28 mouse cellular contexts compared by ENCODE assay signal in genomic region chr2:25741671-25742070, GRCm38 (mm10). TPM values are rescaled to one million over a fixed set of nuclear protein-coding genes. Genes with fewer than 3 reads are reported as not detected.
A peak's percentile ranks its signal among the peaks of the same experiment; 100 is the strongest.
DNase-seq lines count a peak whose midpoint lies in the region; ATAC-seq and TF ChIP-seq lines count a peak whose summit lies in the region.
"Had no signal": no experiment of that assay in that cellular context is flagged by ENCODE, and none has a peak within 500 bp of the region (broad histone marks: within the 10 kb centered on the region; RNA-seq: fewer than 3 reads in every experiment).

No protein-coding gene starts in this region.

- H3K27me3 ChIP-seq in heart, postnatal 0 days (ENCODE audit: control insufficient read depth, insufficient read depth, low read length): no peaks in the 10 kb centered on the region
- no peaks in the 10 kb centered on the region for H3K27me3 ChIP-seq in hindbrain, embryonic 16.5 days (replicated peaks; ENCODE audit: control insufficient read depth, insufficient read depth, low read length)
- H3K27me3 ChIP-seq in forebrain, embryonic 10.5 days (ENCODE audit: poor library complexity, severe bottlenecking): no peaks in the 10 kb centered on the region
- H3K27me3 ChIP-seq: forebrain, embryonic 15.5 days; heart, embryonic 12.5 days had no signal

- no peak overlapping the region for H3K4me3 ChIP-seq in heart, postnatal 0 days (ENCODE audit: low read depth, low read length)
- H3K4me3 ChIP-seq in hindbrain, embryonic 16.5 days (ENCODE audit: low read length): no peak overlapping the region
- no peak overlapping the region for H3K4me3 ChIP-seq in forebrain, embryonic 10.5 days
- H3K4me3 ChIP-seq: embryonic facial prominence, embryonic 10.5 days; forebrain, embryonic 15.5 days; heart, adult 2 months; heart, embryonic 12.5 days; hindbrain, embryonic 10.5 days had no signal

- H3K9ac ChIP-seq in heart, postnatal 0 days (replicated peaks; ENCODE audit: low read depth, low read length): no peak overlapping the region
- no peak overlapping the region for H3K9ac ChIP-seq in hindbrain, embryonic 16.5 days (ENCODE audit: low read depth, low read length)
- H3K9ac ChIP-seq: forebrain, embryonic 15.5 days; heart, embryonic 12.5 days; hindbrain, embryonic 14.5 days had no signal

- no peak for TF ChIP-seq CTCF in heart, postnatal 0 days (IDR thresholded peaks at IDR 0.05; ENCODE audit: low read depth)

- no peak for TF ChIP-seq EP300 in heart, postnatal 0 days (IDR thresholded peaks at IDR 0.05; ENCODE audit: low read depth)

- H3K4me1 ChIP-seq in heart, postnatal 0 days (ENCODE audit: control insufficient read depth, insufficient read depth): no peaks in the 10 kb centered on the region
- no peaks in the 10 kb centered on the region for H3K4me1 ChIP-seq in hindbrain, embryonic 16.5 days (ENCODE audit: control insufficient read depth, insufficient read depth, low read depth, low read length)
- H3K4me1 ChIP-seq in forebrain, embryonic 10.5 days: no peaks in the 10 kb centered on the region
- H3K4me1 ChIP-seq: embryonic facial prominence, embryonic 10.5 days; forebrain, embryonic 15.5 days; heart, embryonic 12.5 days; hindbrain, embryonic 10.5 days had no signal

- intact Hi-C loops in heart, postnatal 14 days (cut with DNase I): no loop called here

- no peak overlapping the region for H3K27ac ChIP-seq in heart, postnatal 0 days (ENCODE audit: low read depth)
- no peak overlapping the region for H3K27ac ChIP-seq in hindbrain, embryonic 16.5 days (ENCODE audit: low read depth, low read length)
- H3K27ac ChIP-seq in forebrain, embryonic 10.5 days: no peak overlapping the region
- H3K27ac ChIP-seq: embryonic facial prominence, embryonic 10.5 days; forebrain, embryonic 15.5 days; heart, adult 2 months; hindbrain, embryonic 10.5 days; hindbrain, embryonic 14.5 days had no signal

- no peaks in the 10 kb centered on the region for H3K9me3 ChIP-seq in heart, postnatal 0 days (replicated peaks; ENCODE audit: control insufficient read depth, low read length)
- H3K9me3 ChIP-seq in hindbrain, embryonic 16.5 days (ENCODE audit: control insufficient read depth, low read length): no peaks in the 10 kb centered on the region
- no peaks in the 10 kb centered on the region for H3K9me3 ChIP-seq in forebrain, embryonic 10.5 days
- H3K9me3 ChIP-seq: embryonic facial prominence, embryonic 10.5 days; forebrain, embryonic 15.5 days; heart, embryonic 12.5 days had no signal

- no peaks in the 10 kb centered on the region for H3K36me3 ChIP-seq in heart, postnatal 0 days (replicated peaks; ENCODE audit: control insufficient read depth, insufficient read depth, low read length)
- no peaks in the 10 kb centered on the region for H3K36me3 ChIP-seq in hindbrain, embryonic 16.5 days (ENCODE audit: control insufficient read depth, insufficient read depth, low read length)
- no peaks in the 10 kb centered on the region for H3K36me3 ChIP-seq in forebrain, embryonic 10.5 days (replicated peaks)
- H3K36me3 ChIP-seq: embryonic facial prominence, embryonic 10.5 days; forebrain, embryonic 15.5 days; G1E; heart, embryonic 12.5 days; hindbrain, embryonic 10.5 days had no signal

- no peak for ATAC-seq in heart, postnatal 0 days (ENCODE audit: insufficient read depth, low read depth)
- ATAC-seq in hindbrain, embryonic 16.5 days: no peak
- ATAC-seq: CD4-positive, CD25-positive, alpha-beta regulatory T cell, adult 4 months; forebrain, embryonic 15.5 days; intestine, embryonic 16.5 days had no signal

- WGBS in heart, postnatal 0 days: 62% methylated on average over 1 of the region's 1 CpGs
- WGBS in hindbrain, embryonic 16.5 days: 60% methylated on average over 1 of the region's 1 CpGs
- WGBS in forebrain, embryonic 10.5 days: 81% methylated on average over 1 of the region's 1 CpGs

- peak; percentile 32 for DNase-seq in heart, postnatal 0 days (ENCODE audit: low spot score)
- no peak for DNase-seq in heart, postnatal 14 days
- peak; percentile 17 for DNase-seq in MN1 (ENCODE audit: low spot score)
- peak; percentile 3 for DNase-seq in forelimb bud, embryonic 11.5 days (ENCODE audit: low read depth, low spot score)
- no peak for DNase-seq in forebrain, embryonic 10.5 days (ENCODE audit: extremely low spot score, low spot score)
- no peak for DNase-seq in right cerebral cortex, postnatal 25 days
- DNase-seq: adrenal gland, adult 8-10 months; adrenal gland, postnatal 36 days; cerebellum, adult 11 months; cerebellum, adult 9-10 months; cerebellum, postnatal 36 days; gastrocnemius, postnatal 10 days; heart, adult 2 months; kidney, adult 2 months had no signal

- no peak overlapping the region for H3K4me2 ChIP-seq in heart, postnatal 0 days (ENCODE audit: low read depth, low read length)
- H3K4me2 ChIP-seq in hindbrain, embryonic 16.5 days (ENCODE audit: low read length): no peak overlapping the region
- H3K4me2 ChIP-seq: forebrain, embryonic 15.5 days; heart, embryonic 12.5 days; hindbrain, embryonic 14.5 days had no signal

RNA-seq across cellular contexts. Expression of gene Obp2b, which starts 4.9 kb away (rescaled TPM):
- total RNA-seq in heart, postnatal 0 days (2014; rRNA removed; ENCODE audit: low replicate concordance): not detected in 2 replicates
- not detected in 2 replicates for polyA plus RNA-seq in heart, postnatal 0 days (2015; fragmentation: Nextera tagmentation; extraction: Ambion mirVana)
- total RNA-seq in heart, postnatal 14 days (2021): not detected
- not detected in 2 replicates for polyA plus RNA-seq in hindbrain, embryonic 16.5 days (2015; fragmentation: Nextera tagmentation; extraction: Ambion mirVana)
- not detected in 2 replicates for polyA plus RNA-seq in forebrain, embryonic 10.5 days (2016; fragmentation: Nextera tagmentation; extraction: Ambion mirVana)
- total RNA-seq: adrenal gland, adult 8-10 months; adrenal gland, postnatal 36 days; G1E; gastrocnemius, postnatal 10 days; gastrocnemius, postnatal 4 days; heart, adult 2 months had no signal
- polyA plus RNA-seq: CD4-positive, CD25-positive, alpha-beta regulatory T cell, adult 4 months; embryonic facial prominence, embryonic 10.5 days; embryonic facial prominence, embryonic 14.5 days; forebrain, embryonic 11.5 days; forebrain, embryonic 15.5 days; frontal cortex, adult 2 months; G1E; heart, adult 2 months; heart, embryonic 12.5 days; heart, embryonic 16.5 days; hindbrain, embryonic 10.5 days; hindbrain, embryonic 14.5 days; intestine, embryonic 16.5 days; kidney, adult 2 months had no signal

RNA-seq across cellular contexts. Expression of gene Lcn3, which starts 23.7 kb away (rescaled TPM):
- not detected in 2 replicates for total RNA-seq in heart, postnatal 0 days (2014; rRNA removed; ENCODE audit: low replicate concordance)
- polyA plus RNA-seq in heart, postnatal 0 days (2015; fragmentation: Nextera tagmentation; extraction: Ambion mirVana): not detected in 2 replicates
- total RNA-seq in heart, postnatal 14 days (2021): not detected
- polyA plus RNA-seq in hindbrain, embryonic 16.5 days (2015; fragmentation: Nextera tagmentation; extraction: Ambion mirVana): not detected in 2 replicates
- polyA plus RNA-seq in forebrain, embryonic 10.5 days (2016; fragmentation: Nextera tagmentation; extraction: Ambion mirVana): not detected in 2 replicates
- total RNA-seq: adrenal gland, adult 8-10 months; adrenal gland, postnatal 36 days; G1E; gastrocnemius, postnatal 10 days; gastrocnemius, postnatal 4 days; heart, adult 2 months had no signal
- polyA plus RNA-seq: CD4-positive, CD25-positive, alpha-beta regulatory T cell, adult 4 months; embryonic facial prominence, embryonic 10.5 days; embryonic facial prominence, embryonic 14.5 days; forebrain, embryonic 11.5 days; forebrain, embryonic 15.5 days; frontal cortex, adult 2 months; G1E; heart, adult 2 months; heart, embryonic 12.5 days; heart, embryonic 16.5 days; hindbrain, embryonic 10.5 days; hindbrain, embryonic 14.5 days; intestine, embryonic 16.5 days; kidney, adult 2 months had no signal

RNA-seq across cellular contexts. Expression of gene Bmyc, which starts 35.1 kb away (rescaled TPM):
- total RNA-seq in heart, postnatal 0 days (2014; rRNA removed; ENCODE audit: low replicate concordance): 6.3 and 15.9 TPM in 2 replicates
- 35.3 and 38.7 TPM in 2 replicates for polyA plus RNA-seq in heart, postnatal 0 days (2015; fragmentation: Nextera tagmentation; extraction: Ambion mirVana)
- total RNA-seq in heart, postnatal 14 days (2021): 10 to 100 TPM; 12.0 to 12.6 TPM
- polyA plus RNA-seq in hindbrain, embryonic 16.5 days (2015; fragmentation: Nextera tagmentation; extraction: Ambion mirVana): 164 and 182 TPM in 2 replicates
- 75.6 and 76.1 TPM in 2 replicates for polyA plus RNA-seq in forebrain, embryonic 10.5 days (2016; fragmentation: Nextera tagmentation; extraction: Ambion mirVana)
- total RNA-seq: G1E had no signal
- polyA plus RNA-seq: G1E had no signal

RNA-seq across cellular contexts. Expression of gene Lcn11, which starts 35.1 kb away (rescaled TPM):
- not detected in 2 replicates for total RNA-seq in heart, postnatal 0 days (2014; rRNA removed; ENCODE audit: low replicate concordance)
- not detected in 2 replicates for polyA plus RNA-seq in heart, postnatal 0 days (2015; fragmentation: Nextera tagmentation; extraction: Ambion mirVana)
- total RNA-seq in heart, postnatal 14 days (2021): not detected
- polyA plus RNA-seq in hindbrain, embryonic 16.5 days (2015; fragmentation: Nextera tagmentation; extraction: Ambion mirVana): not detected in 2 replicates
- polyA plus RNA-seq in forebrain, embryonic 10.5 days (2016; fragmentation: Nextera tagmentation; extraction: Ambion mirVana): not detected in 2 replicates
- total RNA-seq: adrenal gland, adult 8-10 months; adrenal gland, postnatal 36 days; G1E; gastrocnemius, postnatal 10 days; gastrocnemius, postnatal 4 days; heart, adult 2 months had no signal
- polyA plus RNA-seq: CD4-positive, CD25-positive, alpha-beta regulatory T cell, adult 4 months; embryonic facial prominence, embryonic 10.5 days; embryonic facial prominence, embryonic 14.5 days; forebrain, embryonic 11.5 days; forebrain, embryonic 15.5 days; frontal cortex, adult 2 months; G1E; heart, adult 2 months; heart, embryonic 12.5 days; heart, embryonic 16.5 days; hindbrain, embryonic 10.5 days; hindbrain, embryonic 14.5 days; intestine, embryonic 16.5 days; kidney, adult 2 months had no signal

RNA-seq across cellular contexts. Expression of gene Gm13539, which starts 40.4 kb away (rescaled TPM):
- not detected in 2 replicates for total RNA-seq in heart, postnatal 0 days (2014; rRNA removed; ENCODE audit: low replicate concordance)
- polyA plus RNA-seq in heart, postnatal 0 days (2015; fragmentation: Nextera tagmentation; extraction: Ambion mirVana): not detected in 2 replicates
- total RNA-seq in heart, postnatal 14 days (2021): not detected
- not detected in 2 replicates for polyA plus RNA-seq in hindbrain, embryonic 16.5 days (2015; fragmentation: Nextera tagmentation; extraction: Ambion mirVana)
- polyA plus RNA-seq in forebrain, embryonic 10.5 days (2016; fragmentation: Nextera tagmentation; extraction: Ambion mirVana): not detected in 2 replicates
- total RNA-seq: adrenal gland, adult 8-10 months; adrenal gland, postnatal 36 days; G1E; gastrocnemius, postnatal 10 days; gastrocnemius, postnatal 4 days; heart, adult 2 months had no signal
- polyA plus RNA-seq: CD4-positive, CD25-positive, alpha-beta regulatory T cell, adult 4 months; embryonic facial prominence, embryonic 10.5 days; embryonic facial prominence, embryonic 14.5 days; forebrain, embryonic 11.5 days; forebrain, embryonic 15.5 days; frontal cortex, adult 2 months; G1E; heart, adult 2 months; heart, embryonic 12.5 days; hindbrain, embryonic 10.5 days; hindbrain, embryonic 14.5 days; intestine, embryonic 16.5 days; kidney, adult 2 months had no signal

Comparison
In these comparisons a context has a peak if more than half of its experiments do, and no peak if none do; other contexts are left out.
1. DNase-seq: peak in heart, postnatal 0 days (single experiment), MN1 (single experiment) and forelimb bud, embryonic 11.5 days (single experiment); none in heart, postnatal 14 days (0 of 2), forebrain, embryonic 10.5 days (single experiment) and right cerebral cortex, postnatal 25 days (single experiment).